Mouse (Mus musculus): Measurements from ENCODE around the gene Nsfl1c. TPM values are rescaled to one million over a fixed set of nuclear protein-coding genes. Genes with fewer than 3 reads are reported as not detected.
A peak's percentile ranks its signal among the peaks of the same experiment; 100 is the strongest.

Nsfl1c gene
- polyA plus RNA-seq, 1 experiment, result 73.4 TPM

DNA sequence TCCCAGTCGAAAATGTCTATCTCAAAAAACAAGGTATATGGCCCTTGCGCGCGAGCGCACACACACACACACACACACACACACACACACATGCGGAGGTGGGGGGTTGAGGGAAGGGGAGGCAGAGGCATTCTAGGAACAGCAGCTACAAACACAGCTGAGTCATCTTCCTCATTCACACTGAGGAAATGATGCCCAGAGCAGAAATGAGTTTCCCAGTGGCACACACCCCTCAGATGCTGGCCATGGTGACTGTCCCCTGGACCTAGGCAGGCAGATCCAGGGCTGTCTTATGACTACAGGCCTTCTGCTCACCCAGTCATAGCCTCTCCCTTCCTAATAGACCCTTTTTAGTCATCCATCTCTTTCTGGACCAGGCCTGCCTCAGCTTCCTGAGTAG is 39.6 kb downstream of the Nsfl1c start:
- Histone ChIP-seq H3K4me1 (ENCODE audit: control insufficient read depth, insufficient read depth, insufficient read length, low read length) (peaks cover 13% of the 10 kb centered on the region; the same call in 1 of the 2 replicates), H3K4me3 (ENCODE audit: insufficient read depth, low read depth, low read length) (no peak overlapping the region), H3K27ac (replicated peaks; ENCODE audit: low read depth, low read length) (peak overlapping the region; percentile 2; the same call in 1 of the 2 replicates)

- Histone ChIP-seq H3K4me1 (ENCODE audit: control insufficient read depth, insufficient read depth, insufficient read length, low read length) (peaks cover 10% of the 10 kb centered on the region; the same call in 1 of the 2 replicates), H3K27ac (replicated peaks; ENCODE audit: low read depth, low read length) (peak overlapping the region; percentile 34; the same call in 1 of the 2 replicates), H3K4me3 (ENCODE audit: insufficient read depth, low read depth, low read length) (no peak overlapping the region)
These were observed 42.1 kb downstream of the Nsfl1c start for GRCm38 (mm10) chr2:151535961-151536617.

DNA sequence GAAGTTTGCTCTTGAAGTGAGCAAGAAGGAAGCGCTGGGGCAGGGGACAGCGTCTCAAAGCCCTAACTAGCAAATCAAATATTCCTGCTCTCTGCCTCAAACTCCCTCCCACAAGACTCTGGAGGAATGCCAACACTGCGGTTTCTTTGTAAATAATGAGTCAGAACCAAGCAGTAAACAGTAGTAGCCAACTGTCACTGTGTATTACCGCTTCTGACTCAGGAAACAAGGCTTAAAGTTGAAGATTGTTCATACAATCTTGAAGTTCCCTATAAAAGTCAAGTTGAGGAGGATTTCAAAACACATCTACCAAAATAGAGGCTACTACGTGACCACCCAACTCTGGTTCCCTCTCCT is 42.6 kb downstream of the Nsfl1c start:
- Histone ChIP-seq H3K4me1 (ENCODE audit: control insufficient read depth, insufficient read depth, insufficient read length, low read length) (peaks cover 12% of the 10 kb centered on the region; the same call in 1 of the 2 replicates), H3K27ac (replicated peaks; ENCODE audit: low read depth, low read length) (peak overlapping the region; percentile 30; the same call in 1 of the 2 replicates), H3K4me3 (ENCODE audit: insufficient read depth, low read depth, low read length) (no peak overlapping the region)

DNA sequence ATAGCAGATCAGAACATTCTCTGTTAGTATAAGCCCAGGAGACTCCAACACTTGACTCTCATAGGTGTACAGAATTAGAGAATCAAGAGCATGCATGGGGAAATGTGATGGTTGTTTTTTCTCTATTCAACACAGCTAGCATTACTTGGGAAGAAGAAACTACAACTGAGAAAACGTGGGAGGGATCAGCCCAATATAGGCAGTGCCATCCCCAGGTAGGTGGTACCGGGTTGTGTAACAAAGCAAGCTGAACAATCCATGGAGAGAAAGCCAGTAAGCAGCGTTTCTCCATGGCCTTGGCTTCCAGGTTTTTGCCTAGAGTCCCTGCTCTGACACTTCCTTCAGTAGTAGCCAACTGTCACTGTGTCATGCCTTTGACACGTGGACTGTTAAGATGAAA is 44.7 kb downstream of the Nsfl1c start:
- H3K4me3 ChIP-seq (ENCODE audit: insufficient read depth, low read depth, low read length), result no peak overlapping the region
- no peak overlapping the region for H3K27ac ChIP-seq (replicated peaks; ENCODE audit: low read depth, low read length)
- peaks cover 7% of the 10 kb centered on the region; the same call in 1 of the 2 replicates for H3K4me1 ChIP-seq (ENCODE audit: control insufficient read depth, insufficient read depth, insufficient read length, low read length)

DNA sequence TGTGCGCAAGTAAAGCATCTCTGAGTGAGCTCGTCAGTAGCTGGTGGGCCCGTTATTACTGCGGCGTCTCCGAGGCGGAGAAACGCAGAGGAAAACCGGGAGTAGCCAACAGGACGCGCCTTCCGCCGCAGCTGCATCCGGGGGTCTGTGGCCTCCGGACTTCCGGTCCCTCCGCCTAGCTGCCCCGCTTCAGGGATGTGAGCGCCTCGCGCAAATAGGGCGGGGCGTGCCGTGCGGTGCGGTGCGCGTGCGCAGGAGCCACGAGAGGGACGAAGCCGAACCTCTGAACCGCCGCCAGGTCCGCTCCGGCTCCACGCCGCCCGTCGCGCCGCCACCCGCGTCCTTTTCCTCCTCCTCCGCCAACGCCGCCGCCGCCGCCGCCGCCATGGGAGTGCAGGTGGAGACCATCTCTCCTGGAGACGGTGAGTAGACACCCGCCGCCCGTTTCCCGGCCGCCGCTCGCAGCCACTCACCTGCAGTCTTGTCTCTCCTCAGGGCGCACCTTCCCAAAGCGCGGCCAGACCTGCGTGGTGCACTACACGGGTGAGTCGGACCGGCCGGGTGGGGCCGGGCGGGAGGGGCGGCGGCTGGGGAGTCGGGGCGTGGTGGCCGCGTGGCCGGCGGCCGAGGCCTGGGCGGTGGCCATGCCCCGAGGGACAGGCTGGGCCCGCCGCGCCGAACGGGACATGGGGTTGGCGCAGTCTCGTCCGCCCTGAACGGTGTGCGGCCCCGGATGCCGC is 48.5 kb downstream of the Nsfl1c start, which contains the start of gene Fkbp1a:
Fkbp1a (plus strand) TSS at position 161 of the 740 bp plus-strand sequence.
- Histone ChIP-seq H3K4me1 (ENCODE audit: control insufficient read depth, insufficient read depth, insufficient read length, low read length) (peaks cover 11% of the 10 kb centered on the region), H3K27ac (replicated peaks; ENCODE audit: low read depth, low read length) (peak within 1 kb of the TSS; percentile 95), H3K4me3 (ENCODE audit: insufficient read depth, low read depth, low read length) (peak within 1 kb of the TSS; percentile 83)

DNA sequence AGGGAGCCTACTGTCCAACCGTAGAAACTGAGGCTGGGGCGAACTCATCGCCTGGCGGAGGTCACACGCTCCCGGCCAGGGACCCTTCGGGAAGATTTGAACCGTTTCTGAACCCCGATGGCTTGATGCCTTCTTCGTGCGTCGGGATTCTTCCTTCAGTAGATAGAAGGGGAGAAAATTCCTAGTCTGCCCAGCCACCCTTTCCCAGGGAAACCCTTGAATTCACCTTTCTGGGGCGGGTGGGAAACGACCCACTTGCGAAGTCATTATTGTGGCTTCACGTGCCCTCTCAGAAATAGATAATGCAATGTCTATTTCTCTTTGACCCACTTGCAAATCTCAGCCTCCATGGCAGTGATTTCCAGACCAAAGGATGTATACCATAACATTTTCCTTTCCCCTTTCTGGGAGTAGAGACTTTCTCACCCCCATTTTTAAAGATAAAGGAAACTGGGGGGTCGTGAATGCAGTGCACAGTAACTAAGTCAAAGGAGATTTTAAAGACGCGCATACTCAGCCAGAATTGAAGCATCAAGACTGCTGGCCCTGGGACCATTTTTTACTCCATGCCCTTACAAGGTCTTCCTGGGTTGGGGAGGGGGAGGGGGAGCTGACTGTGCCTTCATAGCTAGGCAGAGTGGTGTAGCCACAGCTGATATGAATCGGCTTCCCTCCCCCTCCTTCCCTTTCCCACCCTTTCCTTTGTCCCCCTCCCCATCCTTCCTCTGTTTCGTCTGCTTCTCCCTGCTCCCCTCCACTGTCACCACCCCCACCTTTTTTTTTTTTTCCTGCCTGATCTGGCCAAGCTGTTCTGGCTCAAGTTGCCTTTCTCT is 49.3 kb downstream of the Nsfl1c start:
- Histone ChIP-seq H3K4me1 (ENCODE audit: control insufficient read depth, insufficient read depth, insufficient read length, low read length) (peaks cover 13% of the 10 kb centered on the region), H3K27ac (replicated peaks; ENCODE audit: low read depth, low read length) (peak overlapping the region; percentile 95), H3K4me3 (ENCODE audit: insufficient read depth, low read depth, low read length) (peak overlapping the region; percentile 83)

- Histone ChIP-seq H3K4me3 (ENCODE audit: insufficient read depth, low read depth, low read length) (peak overlapping the region; percentile 12), H3K27ac (replicated peaks; ENCODE audit: low read depth, low read length) (0 out of 2 replicates have a peak overlapping the region, but pooled peaks have one; percentile 19), H3K4me1 (ENCODE audit: control insufficient read depth, insufficient read depth, insufficient read length, low read length) (peaks cover 13% of the 10 kb centered on the region)
These were observed 50.7 kb downstream of the Nsfl1c start for GRCm38 (mm10) chr2:151544673-151545072.

GRCm38 (mm10) chr2:151546571-151546970 is 52.6 kb downstream of the Nsfl1c start:
- peaks cover 17% of the 10 kb centered on the region for H3K4me1 ChIP-seq (ENCODE audit: control insufficient read depth, insufficient read depth, insufficient read length, low read length)
- no peak overlapping the region for H3K4me3 ChIP-seq (ENCODE audit: insufficient read depth, low read depth, low read length)
- no peak overlapping the region for H3K27ac ChIP-seq (replicated peaks; ENCODE audit: low read depth, low read length)

GRCm38 (mm10) chr2:151549615-151550121 is 55.7 kb downstream of the Nsfl1c start:
- peaks cover 14% of the 10 kb centered on the region for H3K4me1 ChIP-seq (ENCODE audit: control insufficient read depth, insufficient read depth, insufficient read length, low read length)

More at GRCm38 (mm10) chr2:151549615-151550121, 55.7 kb downstream of the Nsfl1c start:
- no peak overlapping the region for H3K27ac ChIP-seq (replicated peaks; ENCODE audit: low read depth, low read length)
- H3K4me3 ChIP-seq (ENCODE audit: insufficient read depth, low read depth, low read length), result no peak overlapping the region

Other genes with a start within 250 kb of the Nsfl1c start
- gene 4921509C19Rik, start 18.0 kb upstream of the Nsfl1c start, polyA plus RNA-seq (2012; ENCODE audit: insufficient read depth, insufficient read length, missing spikeins), result not detected in 2 replicates
- gene Fkbp1a, start 48.3 kb downstream of the Nsfl1c start, polyA plus RNA-seq (2012; ENCODE audit: insufficient read depth, insufficient read length, missing spikeins), result 241 and 245 TPM in 2 replicates
- gene Sdcbp2, start 78.4 kb downstream of the Nsfl1c start, polyA plus RNA-seq (2012; ENCODE audit: insufficient read depth, insufficient read length, missing spikeins), result 1.6 and 1.7 TPM in 2 replicates
- gene Snph, start 138.4 kb downstream of the Nsfl1c start, polyA plus RNA-seq (2012; ENCODE audit: insufficient read depth, insufficient read length, missing spikeins), result not detected in 2 replicates
- not detected in 2 replicates for gene Rad21l, start 174.4 kb downstream of the Nsfl1c start, polyA plus RNA-seq (2012; ENCODE audit: insufficient read depth, insufficient read length, missing spikeins)
- gene Tmem74b, start 207.8 kb downstream of the Nsfl1c start, polyA plus RNA-seq (2012; ENCODE audit: insufficient read depth, insufficient read length, missing spikeins), result 0.75 TPM in 1 of 2 replicates, not detected in the other